Mouse (Mus musculus): ENCODE measurements at regions not wholly inside any gene's neighbourhood (a gene's known extent, or its start where the extent isn't known, plus 50 kb on each side); places are given as distances from the start of the nearest gene placed in this dataset.

GRCm38 (mm10) chr6:117408971-117409783 is 240.8 kb downstream of the Cxcl12 start:
- TF ChIP-seq POLR2A (IDR thresholded peaks at IDR 0.05; ENCODE audit: low read depth, low read length) (no peak), EP300 (IDR thresholded peaks at IDR 0.05; ENCODE audit: low read length) (no peak), USF1 (IDR thresholded peaks at IDR 0.05; ENCODE audit: low read depth, low read length) (no peak), CTCF (conservative IDR thresholded peaks at IDR 0.05 in 1 of 2, IDR thresholded peaks at IDR 0.05 in 1 of 2; ENCODE audit: low read depth in 2 of 2, low read length in 2 of 2) (no peak), MAFK (IDR thresholded peaks at IDR 0.05; ENCODE audit: insufficient replicate concordance, low read length) (no peak), KAT2A (IDR thresholded peaks at IDR 0.05; ENCODE audit: insufficient replicate concordance, low read length) (no peak), GABPA (IDR thresholded peaks at IDR 0.05; ENCODE audit: insufficient replicate concordance, low read depth, low read length) (no peak), UBTF (IDR thresholded peaks at IDR 0.05; ENCODE audit: low read depth, low read length) (no peak), MYC (IDR thresholded peaks at IDR 0.05; ENCODE audit: low read depth, low read length) (no peak)
